Mouse (Mus musculus): ENCODE results near the gene Gm38392. TPM values are rescaled to one million over a fixed set of nuclear protein-coding genes. Genes with fewer than 3 reads are reported as not detected.
"Not testable (repeated sequence)": the region's sequence is repeated elsewhere in the genome, so short reads cannot be mapped to it uniquely, and the experiment has no call there.

Gene Gm38392
- polyA plus RNA-seq, 1 experiment, result not detected

DNA sequence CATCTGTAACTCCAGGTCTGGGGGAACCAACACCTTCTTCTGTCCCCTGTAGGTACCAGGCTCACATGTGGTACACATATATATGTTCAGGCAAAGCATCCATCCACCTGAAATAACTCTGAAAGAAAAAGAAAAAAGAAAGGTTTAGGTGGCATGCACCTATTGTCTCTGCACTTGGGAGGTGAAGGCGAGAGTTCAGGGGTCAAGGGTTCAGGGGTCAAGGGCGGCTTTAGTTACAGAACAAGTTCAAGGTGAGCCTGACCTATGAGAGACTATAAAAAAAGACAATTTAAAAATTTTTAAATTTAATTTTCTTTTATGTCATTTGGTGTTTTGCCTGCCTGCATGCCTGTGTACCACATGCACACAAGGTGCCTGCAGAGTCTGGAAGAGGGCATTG, 7.0 kb downstream of the Gm38392 start:
- Histone ChIP-seq H3K4me3 (ENCODE audit: insufficient read depth, low read length) (no peak overlapping the region), H3K4me1 (ENCODE audit: control insufficient read depth, insufficient read depth, low read length) (peaks cover 4% of the 10 kb centered on the region; the same call in 1 of the 2 replicates), H3K27ac (ENCODE audit: insufficient read depth, low read length) (no peak overlapping the region)
- no peak for TF ChIP-seq CTCF (IDR thresholded peaks at IDR 0.05; ENCODE audit: extremely low read depth, insufficient read depth, low read length)
- no peak for TF ChIP-seq POLR2A (IDR thresholded peaks at IDR 0.05; ENCODE audit: extremely low read depth, insufficient read depth, low read length)

DNA sequence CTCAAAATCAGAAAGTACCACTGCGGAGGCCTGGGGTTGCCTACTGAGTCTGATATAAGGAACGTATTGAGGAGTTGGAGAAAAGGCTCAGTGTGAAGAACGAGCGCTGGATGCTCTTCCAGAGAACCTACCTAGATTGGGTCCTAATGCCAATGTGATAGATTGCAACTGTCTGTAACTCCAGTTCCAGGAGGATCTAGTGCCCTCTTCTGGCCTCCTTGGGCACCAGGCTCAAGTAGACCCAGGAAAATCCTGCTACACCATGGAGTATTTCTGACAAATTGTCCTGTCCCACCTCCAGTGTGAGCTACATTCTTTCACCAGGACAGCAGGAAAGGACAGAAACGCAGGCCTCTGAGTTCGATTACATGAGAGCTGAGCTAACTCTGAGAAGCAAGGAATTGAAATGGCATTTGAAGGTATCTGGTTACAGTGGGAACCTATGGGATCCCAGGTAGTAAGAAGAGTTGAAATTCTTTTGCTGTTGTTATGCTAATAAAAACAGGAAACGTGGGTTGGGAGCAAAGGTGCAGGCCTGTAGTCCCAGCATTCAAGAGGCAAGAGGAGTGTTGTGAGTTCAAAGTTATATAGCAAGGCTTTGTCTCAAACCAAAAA, 10.4 kb downstream of the Gm38392 start:
- Histone ChIP-seq H3K4me3 (ENCODE audit: insufficient read depth, low read length) (no peak overlapping the region), H3K27ac (ENCODE audit: insufficient read depth, low read length) (no peak overlapping the region), H3K4me1 (ENCODE audit: control insufficient read depth, insufficient read depth, low read length) (no peaks in the 10 kb centered on the region)
- TF ChIP-seq POLR2A (IDR thresholded peaks at IDR 0.05; ENCODE audit: extremely low read depth, insufficient read depth, low read length) (no peak), CTCF (IDR thresholded peaks at IDR 0.05; ENCODE audit: extremely low read depth, insufficient read depth, low read length) (peak; percentile 69)

DNA sequence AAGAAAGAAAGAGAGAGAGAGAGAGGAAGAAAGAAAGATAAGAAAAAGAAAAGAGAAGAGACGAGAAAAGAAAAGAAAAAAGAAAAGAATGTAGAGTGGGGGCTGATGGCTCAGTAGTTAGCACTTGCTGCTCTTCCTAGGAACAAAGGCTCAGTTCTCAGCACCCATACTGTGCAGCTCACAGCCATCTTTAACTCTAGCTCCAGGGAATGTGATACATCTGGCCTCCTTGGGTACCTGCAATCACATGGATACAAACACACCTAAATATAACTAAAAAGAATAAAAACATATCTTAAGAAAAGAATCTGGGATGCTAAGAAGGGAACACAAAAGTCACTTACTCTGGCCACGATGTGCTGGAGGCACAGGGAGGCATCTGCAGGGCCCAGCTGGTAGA, 10.9 kb downstream of the Gm38392 start:
- no peak for TF ChIP-seq CTCF (IDR thresholded peaks at IDR 0.05; ENCODE audit: extremely low read depth, insufficient read depth, low read length)
- TF ChIP-seq POLR2A (IDR thresholded peaks at IDR 0.05; ENCODE audit: extremely low read depth, insufficient read depth, low read length), result no peak
- H3K4me1 ChIP-seq (ENCODE audit: control insufficient read depth, insufficient read depth, low read length), result no peaks in the 10 kb centered on the region
- no peak overlapping the region for H3K27ac ChIP-seq (ENCODE audit: insufficient read depth, low read length)
- no peak overlapping the region for H3K4me3 ChIP-seq (ENCODE audit: insufficient read depth, low read length)

DNA sequence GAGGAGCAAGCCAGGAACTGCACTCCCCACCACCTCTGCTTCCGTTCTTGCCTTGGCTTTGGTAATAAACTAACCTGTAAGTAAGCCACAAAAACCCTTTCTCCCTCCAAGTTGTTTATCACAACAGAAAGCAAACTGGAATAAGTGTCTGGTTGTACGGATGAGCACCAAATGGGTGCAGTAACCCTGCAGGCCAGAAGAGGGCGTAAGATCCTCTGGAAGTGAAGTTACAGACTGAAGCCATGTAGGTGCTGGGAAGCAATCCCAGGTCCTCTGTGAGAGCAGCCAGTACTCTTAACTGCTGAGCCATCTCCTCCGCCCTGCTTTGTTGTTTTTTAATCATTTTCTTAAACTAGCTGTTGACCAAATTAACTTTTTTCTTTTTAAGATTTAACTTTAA, 13.0 kb downstream of the Gm38392 start:
- Histone ChIP-seq H3K27ac (ENCODE audit: insufficient read depth, low read length) (no peak overlapping the region), H3K4me3 (ENCODE audit: insufficient read depth, low read length) (no peak overlapping the region), H3K4me1 (ENCODE audit: control insufficient read depth, insufficient read depth, low read length) (no peaks in the 10 kb centered on the region)
- TF ChIP-seq CTCF (IDR thresholded peaks at IDR 0.05; ENCODE audit: extremely low read depth, insufficient read depth, low read length) (0 out of 2 replicates have a peak, but pooled peaks have one; percentile 8), POLR2A (IDR thresholded peaks at IDR 0.05; ENCODE audit: extremely low read depth, insufficient read depth, low read length) (no peak)

DNA sequence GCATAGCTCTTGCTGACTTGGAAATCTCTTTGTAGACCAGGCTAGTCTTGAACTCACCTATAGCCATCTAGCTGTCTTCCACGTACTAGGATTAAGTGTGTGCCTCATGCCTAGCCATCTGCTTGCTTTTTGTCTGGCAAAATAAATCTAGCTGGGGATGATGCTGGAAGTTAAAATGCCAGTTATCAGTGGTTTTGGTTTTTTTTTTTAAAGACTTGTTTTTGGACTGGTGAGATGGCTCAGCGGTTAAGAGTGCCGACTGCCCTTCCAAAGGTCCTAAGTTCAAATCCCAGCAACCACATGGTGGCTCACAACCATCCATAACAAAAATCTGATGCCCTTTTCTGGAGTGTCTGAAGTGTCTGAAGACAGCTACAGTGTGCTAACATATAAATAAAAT, 15.2 kb downstream of the Gm38392 start:
- Histone ChIP-seq H3K4me3 (ENCODE audit: insufficient read depth, low read length) (no peak overlapping the region), H3K27ac (ENCODE audit: insufficient read depth, low read length) (no peak overlapping the region), H3K4me1 (ENCODE audit: control insufficient read depth, insufficient read depth, low read length) (no peaks in the 10 kb centered on the region)
- no peak for TF ChIP-seq CTCF (IDR thresholded peaks at IDR 0.05; ENCODE audit: extremely low read depth, insufficient read depth, low read length)
- TF ChIP-seq POLR2A (IDR thresholded peaks at IDR 0.05; ENCODE audit: extremely low read depth, insufficient read depth, low read length), result no peak

DNA sequence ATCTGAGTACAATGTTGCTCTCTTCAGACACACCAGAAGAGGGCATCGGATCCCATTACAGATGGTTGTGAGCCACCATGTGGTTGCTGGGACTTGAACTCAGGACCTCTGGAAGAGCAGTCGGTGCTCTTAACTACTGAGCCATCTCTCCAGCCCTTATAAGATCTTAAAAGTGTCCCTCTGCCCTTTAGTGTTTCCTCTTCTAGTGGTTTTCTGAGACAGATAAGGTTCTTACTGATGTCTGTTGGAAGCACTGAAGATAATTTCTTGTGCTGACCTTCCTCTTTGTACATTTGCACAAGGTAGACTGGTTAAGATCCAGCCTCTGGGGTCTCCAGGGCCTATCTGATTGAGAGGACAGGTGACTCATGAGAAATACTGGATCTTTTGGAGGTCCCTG, 15.7 kb downstream of the Gm38392 start:
- H3K4me1 ChIP-seq (ENCODE audit: control insufficient read depth, insufficient read depth, low read length); H3K27ac ChIP-seq (ENCODE audit: insufficient read depth, low read length); H3K4me3 ChIP-seq (ENCODE audit: insufficient read depth, low read length): not testable (repeated sequence)

DNA sequence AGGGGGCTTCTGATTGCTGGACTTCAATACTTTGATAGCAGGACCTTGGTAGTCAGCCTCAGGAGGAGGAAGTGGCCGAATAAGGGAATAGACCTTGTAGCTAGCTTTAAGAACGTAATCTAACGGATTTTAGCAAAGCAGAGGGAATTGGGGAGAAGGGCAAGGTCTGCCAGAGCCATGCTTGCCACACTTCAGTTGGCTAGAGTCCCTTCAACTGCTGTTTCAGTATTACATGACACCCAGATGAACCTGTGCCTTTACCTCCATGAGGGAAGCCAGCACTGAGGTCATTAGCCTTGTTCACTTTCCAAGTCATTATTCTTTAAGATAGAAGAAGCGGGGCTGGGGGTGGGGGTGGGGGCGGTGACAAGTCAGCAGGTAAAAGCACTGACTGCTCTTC, 18.0 kb downstream of the Gm38392 start:
- Histone ChIP-seq H3K27ac (ENCODE audit: insufficient read depth, low read length) (no peak overlapping the region), H3K4me1 (ENCODE audit: control insufficient read depth, insufficient read depth, low read length) (no peaks in the 10 kb centered on the region), H3K4me3 (ENCODE audit: insufficient read depth, low read length) (no peak overlapping the region)
- TF ChIP-seq CTCF (IDR thresholded peaks at IDR 0.05; ENCODE audit: extremely low read depth, insufficient read depth, low read length) (no peak), POLR2A (IDR thresholded peaks at IDR 0.05; ENCODE audit: extremely low read depth, insufficient read depth, low read length) (no peak)

DNA sequence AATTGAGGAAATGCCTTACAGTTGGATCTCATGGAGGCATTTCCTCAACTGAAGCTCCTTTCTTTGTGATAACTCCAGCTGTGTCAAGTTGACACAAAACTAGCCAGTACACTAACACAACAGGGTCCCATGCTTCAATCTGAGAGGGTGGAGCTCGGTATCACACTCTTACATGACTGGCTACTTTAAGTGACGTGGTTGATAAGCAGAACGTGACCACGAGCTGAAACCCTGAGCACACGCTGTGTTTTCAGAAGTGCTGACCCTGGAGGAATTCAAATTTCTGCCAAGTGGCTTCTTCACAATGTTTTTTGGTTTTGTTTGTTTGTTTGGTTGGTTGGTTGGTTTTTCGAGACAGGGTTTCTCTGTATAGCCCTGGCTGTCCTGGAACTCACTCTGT, 19.0 kb downstream of the Gm38392 start:
- not testable (repeated sequence) for H3K4me1 ChIP-seq (ENCODE audit: control insufficient read depth, insufficient read depth, low read length); H3K4me3 ChIP-seq (ENCODE audit: insufficient read depth, low read length); H3K27ac ChIP-seq (ENCODE audit: insufficient read depth, low read length)

DNA sequence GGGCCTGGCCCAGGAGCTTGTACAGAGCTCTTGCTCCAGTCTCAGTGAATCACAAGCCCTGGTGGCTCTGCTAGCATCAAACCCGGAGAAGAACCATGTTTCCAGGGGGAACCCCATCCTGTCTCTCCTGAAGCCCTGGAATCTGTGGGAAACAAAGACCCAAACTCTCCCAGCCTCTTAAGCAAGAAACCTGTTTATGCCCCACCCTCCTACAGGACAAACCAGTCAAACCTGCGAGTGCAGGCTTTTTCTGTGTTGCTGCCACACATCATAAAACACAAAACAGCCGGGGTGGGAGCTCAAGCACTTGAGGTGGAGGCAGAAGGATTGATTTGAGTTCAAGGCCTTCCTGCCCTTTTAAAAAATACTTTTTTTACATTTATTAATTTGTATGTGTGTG, 24.7 kb downstream of the Gm38392 start:
- Histone ChIP-seq H3K4me1 (ENCODE audit: control insufficient read depth, insufficient read depth, low read length) (no peaks in the 10 kb centered on the region), H3K27ac (ENCODE audit: insufficient read depth, low read length) (no peak overlapping the region), H3K4me3 (ENCODE audit: insufficient read depth, low read length) (no peak overlapping the region)
- no peak for TF ChIP-seq POLR2A (IDR thresholded peaks at IDR 0.05; ENCODE audit: extremely low read depth, insufficient read depth, low read length)
- no peak for TF ChIP-seq CTCF (IDR thresholded peaks at IDR 0.05; ENCODE audit: extremely low read depth, insufficient read depth, low read length)

DNA sequence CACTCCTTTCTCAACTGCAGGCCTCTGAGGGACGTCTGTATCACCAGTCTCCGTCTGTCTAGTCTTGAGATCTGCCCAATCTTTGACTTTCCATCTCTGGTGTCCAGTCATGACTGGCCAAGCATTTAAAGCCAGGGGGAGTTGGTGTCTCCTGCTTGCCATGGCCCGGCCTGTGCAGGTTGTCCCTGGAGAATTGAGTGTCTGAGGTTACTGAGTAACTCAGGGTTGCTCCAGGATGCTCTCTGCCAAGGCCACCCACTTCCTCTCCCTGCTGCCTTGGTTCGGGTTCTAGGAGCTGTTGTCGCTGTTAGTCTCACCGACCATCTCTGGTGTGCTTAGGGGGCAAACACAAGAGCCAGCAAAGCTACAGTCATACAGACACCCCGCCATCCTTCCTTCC, 30.6 kb downstream of the Gm38392 start:
- TF ChIP-seq CTCF (IDR thresholded peaks at IDR 0.05; ENCODE audit: extremely low read depth, insufficient read depth, low read length) (no peak), POLR2A (IDR thresholded peaks at IDR 0.05; ENCODE audit: extremely low read depth, insufficient read depth, low read length) (no peak)
- no peak overlapping the region for H3K27ac ChIP-seq (ENCODE audit: insufficient read depth, low read length)
- H3K4me3 ChIP-seq (ENCODE audit: insufficient read depth, low read length), result no peak overlapping the region
- H3K4me1 ChIP-seq (ENCODE audit: control insufficient read depth, insufficient read depth, low read length), result no peaks in the 10 kb centered on the region

DNA sequence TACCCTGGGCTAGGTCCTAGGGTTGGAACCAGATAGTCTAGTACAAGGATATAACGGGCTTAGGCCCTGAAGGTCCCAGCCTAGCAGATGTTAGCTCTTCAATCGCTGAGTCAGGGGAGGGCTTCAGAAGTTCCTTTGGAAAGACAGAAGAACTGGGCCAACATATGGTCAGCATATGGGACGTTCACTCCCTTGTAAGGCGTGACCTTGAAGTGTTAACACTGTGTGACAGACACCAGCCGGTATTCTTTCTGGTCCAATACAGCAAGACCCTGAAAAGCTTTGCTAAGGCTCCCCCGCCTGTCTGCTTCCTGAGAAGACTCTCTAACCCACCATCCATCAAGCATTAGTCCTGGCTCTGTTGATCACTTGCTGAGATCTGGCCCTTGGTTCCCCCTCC, 31.1 kb downstream of the Gm38392 start:
- no peak overlapping the region for H3K27ac ChIP-seq (ENCODE audit: insufficient read depth, low read length)
- H3K4me3 ChIP-seq (ENCODE audit: insufficient read depth, low read length), result no peak overlapping the region
- no peaks in the 10 kb centered on the region for H3K4me1 ChIP-seq (ENCODE audit: control insufficient read depth, insufficient read depth, low read length)
- TF ChIP-seq CTCF (IDR thresholded peaks at IDR 0.05; ENCODE audit: extremely low read depth, insufficient read depth, low read length), result no peak
- TF ChIP-seq POLR2A (IDR thresholded peaks at IDR 0.05; ENCODE audit: extremely low read depth, insufficient read depth, low read length), result no peak
